Mouse (Mus musculus): Measurements from ENCODE around the gene Pank2. TPM values are rescaled to one million over a fixed set of nuclear protein-coding genes. Genes with fewer than 3 reads are reported as not detected.
"Not testable (repeated sequence)": the region's sequence is repeated elsewhere in the genome, so short reads cannot be mapped to it uniquely, and the experiment has no call there.

Pank2 gene
- polyA plus RNA-seq, 1 experiment, result 27.4 TPM

DNA sequence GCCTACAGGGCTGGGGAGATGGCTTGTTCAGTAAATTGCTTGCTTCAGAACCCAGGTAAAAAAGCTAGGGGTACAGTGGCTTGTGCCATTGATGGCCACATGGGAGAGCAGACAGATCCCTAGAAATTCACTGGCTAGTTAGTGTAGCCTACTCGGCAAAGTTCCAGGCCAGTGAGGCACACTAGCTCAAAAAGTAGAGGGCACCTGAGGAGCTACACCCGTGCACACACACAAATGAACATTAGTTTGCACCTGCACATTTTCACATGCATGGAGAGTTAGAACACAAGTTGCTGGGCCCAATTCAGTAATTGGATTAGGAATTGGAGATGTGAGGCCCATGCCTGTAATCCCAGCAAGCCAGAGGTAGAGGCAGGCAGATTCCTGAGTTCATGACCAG, 2.8 kb downstream of the Pank2 start:
- peak; percentile 3 for DNase-seq
- H3K27me3 ChIP-seq (ENCODE audit: control insufficient read depth, insufficient read depth, low read length), result no peaks in the 10 kb centered on the region
- H3K4me1 ChIP-seq (replicated peaks; ENCODE audit: control insufficient read depth, insufficient read depth, low read length), result peaks cover 14% of the 10 kb centered on the region
- H3K4me3 ChIP-seq (ENCODE audit: control insufficient read depth, insufficient read depth, low read length), result no peak overlapping the region
- no peaks in the 10 kb centered on the region for H3K36me3 ChIP-seq (ENCODE audit: control insufficient read depth, insufficient read depth, low read length)
- 77% methylated on average over 2 of the region's 2 CpGs for WGBS
- TF ChIP-seq POLR2A (IDR thresholded peaks at IDR 0.05; ENCODE audit: control insufficient read depth, extremely low read depth, insufficient read depth, low read length, poor library complexity), result no peak
- no peak for TF ChIP-seq CTCF (IDR thresholded peaks at IDR 0.05; ENCODE audit: borderline replicate concordance, control insufficient read depth, extremely low read depth, insufficient read depth, low read length, poor library complexity)
- peak overlapping the region; percentile 83 for H3K27ac ChIP-seq (ENCODE audit: control insufficient read depth, insufficient read depth, low read length)

- Histone ChIP-seq H3K4me1 (replicated peaks; ENCODE audit: control insufficient read depth, insufficient read depth, low read length) (no peaks in the 10 kb centered on the region), H3K27me3 (ENCODE audit: control insufficient read depth, insufficient read depth, low read length) (no peaks in the 10 kb centered on the region), H3K4me3 (ENCODE audit: control insufficient read depth, insufficient read depth, low read length) (no peak overlapping the region), H3K27ac (ENCODE audit: control insufficient read depth, insufficient read depth, low read length) (no peak overlapping the region), H3K36me3 (ENCODE audit: control insufficient read depth, insufficient read depth, low read length) (peaks cover 59% of the 10 kb centered on the region)
- whole genome bisulfite sequencing, result 97% methylated on average over 3 of the region's 3 CpGs
- no peak for DNase-seq
- TF ChIP-seq CTCF (IDR thresholded peaks at IDR 0.05; ENCODE audit: borderline replicate concordance, control insufficient read depth, extremely low read depth, insufficient read depth, low read length, poor library complexity), result no peak
Observed at GRCm38 (mm10) chr2:131275493-131275892, 13.2 kb downstream of the Pank2 start.

GRCm38 (mm10) chr2:131276722-131277121, 14.4 kb downstream of the Pank2 start:
- no peak for DNase-seq
- TF ChIP-seq CTCF (IDR thresholded peaks at IDR 0.05; ENCODE audit: borderline replicate concordance, control insufficient read depth, extremely low read depth, insufficient read depth, low read length, poor library complexity) (no peak), POLR2A (IDR thresholded peaks at IDR 0.05; ENCODE audit: control insufficient read depth, extremely low read depth, insufficient read depth, low read length, poor library complexity) (no peak)
- no peak overlapping the region for H3K27ac ChIP-seq (ENCODE audit: control insufficient read depth, insufficient read depth, low read length)
- H3K36me3 ChIP-seq (ENCODE audit: control insufficient read depth, insufficient read depth, low read length), result peaks cover 68% of the 10 kb centered on the region
- WGBS, result 96% methylated on average over 5 of the region's 5 CpGs
- no peaks in the 10 kb centered on the region for H3K27me3 ChIP-seq (ENCODE audit: control insufficient read depth, insufficient read depth, low read length)
- no peak overlapping the region for H3K4me3 ChIP-seq (ENCODE audit: control insufficient read depth, insufficient read depth, low read length)
- no peaks in the 10 kb centered on the region for H3K4me1 ChIP-seq (replicated peaks; ENCODE audit: control insufficient read depth, insufficient read depth, low read length)

GRCm38 (mm10) chr2:131281596-131281995, 19.3 kb downstream of the Pank2 start:
- H3K27me3 ChIP-seq (ENCODE audit: control insufficient read depth, insufficient read depth, low read length), result no peaks in the 10 kb centered on the region
- no peak overlapping the region for H3K27ac ChIP-seq (ENCODE audit: control insufficient read depth, insufficient read depth, low read length)
- no peak for TF ChIP-seq CTCF (IDR thresholded peaks at IDR 0.05; ENCODE audit: borderline replicate concordance, control insufficient read depth, extremely low read depth, insufficient read depth, low read length, poor library complexity)
- no peak for TF ChIP-seq POLR2A (IDR thresholded peaks at IDR 0.05; ENCODE audit: control insufficient read depth, extremely low read depth, insufficient read depth, low read length, poor library complexity)
- H3K4me1 ChIP-seq (replicated peaks; ENCODE audit: control insufficient read depth, insufficient read depth, low read length), result no peaks in the 10 kb centered on the region
- H3K4me3 ChIP-seq (ENCODE audit: control insufficient read depth, insufficient read depth, low read length), result no peak overlapping the region
- H3K36me3 ChIP-seq (ENCODE audit: control insufficient read depth, insufficient read depth, low read length), result peaks cover 60% of the 10 kb centered on the region
- no peak for DNase-seq
- WGBS, result 95% methylated on average over 1 of the region's 1 CpGs

GRCm38 (mm10) chr2:131286276-131286675, 24.0 kb downstream of the Pank2 start:
- peaks cover 47% of the 10 kb centered on the region for H3K36me3 ChIP-seq (ENCODE audit: control insufficient read depth, insufficient read depth, low read length)
- no peak for DNase-seq
- H3K4me3 ChIP-seq (ENCODE audit: control insufficient read depth, insufficient read depth, low read length), result no peak overlapping the region
- H3K4me1 ChIP-seq (replicated peaks; ENCODE audit: control insufficient read depth, insufficient read depth, low read length), result no peaks in the 10 kb centered on the region
- no peak for TF ChIP-seq POLR2A (IDR thresholded peaks at IDR 0.05; ENCODE audit: control insufficient read depth, extremely low read depth, insufficient read depth, low read length, poor library complexity)
- WGBS, result 100% methylated on average over 1 of the region's 1 CpGs
- no peak overlapping the region for H3K27ac ChIP-seq (ENCODE audit: control insufficient read depth, insufficient read depth, low read length)
- H3K27me3 ChIP-seq (ENCODE audit: control insufficient read depth, insufficient read depth, low read length), result no peaks in the 10 kb centered on the region

- H3K36me3 ChIP-seq (ENCODE audit: control insufficient read depth, insufficient read depth, low read length), result peaks cover 58% of the 10 kb centered on the region
- DNase-seq, result no peak
- TF ChIP-seq CTCF (IDR thresholded peaks at IDR 0.05; ENCODE audit: borderline replicate concordance, control insufficient read depth, extremely low read depth, insufficient read depth, low read length, poor library complexity), result no peak
- TF ChIP-seq POLR2A (IDR thresholded peaks at IDR 0.05; ENCODE audit: control insufficient read depth, extremely low read depth, insufficient read depth, low read length, poor library complexity), result no peak
Observed at GRCm38 (mm10) chr2:131290669-131291068, 28.4 kb downstream of the Pank2 start.

DNA sequence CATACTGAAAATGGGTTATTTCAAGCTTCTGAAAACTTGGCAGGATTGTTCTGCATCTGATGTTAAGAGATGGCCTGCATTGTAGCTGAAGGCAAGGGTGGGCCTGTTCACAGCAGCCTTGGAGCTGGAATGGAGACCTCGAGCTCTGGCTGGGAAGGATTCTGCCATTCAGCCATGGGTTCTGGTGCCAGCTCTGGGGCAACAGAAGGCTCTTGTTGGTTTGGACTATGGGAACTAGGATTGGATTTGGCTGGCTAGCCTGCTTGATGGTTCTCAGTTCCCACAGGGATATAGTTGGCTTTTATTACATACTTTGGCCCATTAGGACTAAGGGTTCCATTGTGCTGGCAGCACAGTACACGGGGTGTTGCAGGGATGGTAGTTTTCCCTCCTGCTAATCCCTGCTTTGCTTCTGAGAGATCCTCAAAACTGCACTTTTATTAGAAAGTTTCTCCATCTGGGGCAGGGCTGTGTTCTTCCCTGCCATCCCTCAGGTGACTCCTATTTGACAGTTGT, 34.5 kb downstream of the Pank2 start:
- Histone ChIP-seq H3K27me3 (ENCODE audit: control insufficient read depth, insufficient read depth, low read length) (no peaks in the 10 kb centered on the region), H3K36me3 (ENCODE audit: control insufficient read depth, insufficient read depth, low read length) (peaks cover 51% of the 10 kb centered on the region), H3K27ac (ENCODE audit: control insufficient read depth, insufficient read depth, low read length) (no peak overlapping the region), H3K4me1 (replicated peaks; ENCODE audit: control insufficient read depth, insufficient read depth, low read length) (no peaks in the 10 kb centered on the region), H3K4me3 (ENCODE audit: control insufficient read depth, insufficient read depth, low read length) (no peak overlapping the region)
- WGBS, result 98% methylated on average over 2 of the region's 2 CpGs
- TF ChIP-seq POLR2A (IDR thresholded peaks at IDR 0.05; ENCODE audit: control insufficient read depth, extremely low read depth, insufficient read depth, low read length, poor library complexity) (no peak), CTCF (IDR thresholded peaks at IDR 0.05; ENCODE audit: borderline replicate concordance, control insufficient read depth, extremely low read depth, insufficient read depth, low read length, poor library complexity) (no peak)
- DNase-seq, result no peak

More at GRCm38 (mm10) chr2:131290669-131291068, 28.4 kb downstream of the Pank2 start:
- no peaks in the 10 kb centered on the region for H3K27me3 ChIP-seq (ENCODE audit: control insufficient read depth, insufficient read depth, low read length)
- H3K4me3 ChIP-seq (ENCODE audit: control insufficient read depth, insufficient read depth, low read length), result no peak overlapping the region
- H3K4me1 ChIP-seq (replicated peaks; ENCODE audit: control insufficient read depth, insufficient read depth, low read length), result no peaks in the 10 kb centered on the region
- H3K27ac ChIP-seq (ENCODE audit: control insufficient read depth, insufficient read depth, low read length), result no peak overlapping the region

DNA sequence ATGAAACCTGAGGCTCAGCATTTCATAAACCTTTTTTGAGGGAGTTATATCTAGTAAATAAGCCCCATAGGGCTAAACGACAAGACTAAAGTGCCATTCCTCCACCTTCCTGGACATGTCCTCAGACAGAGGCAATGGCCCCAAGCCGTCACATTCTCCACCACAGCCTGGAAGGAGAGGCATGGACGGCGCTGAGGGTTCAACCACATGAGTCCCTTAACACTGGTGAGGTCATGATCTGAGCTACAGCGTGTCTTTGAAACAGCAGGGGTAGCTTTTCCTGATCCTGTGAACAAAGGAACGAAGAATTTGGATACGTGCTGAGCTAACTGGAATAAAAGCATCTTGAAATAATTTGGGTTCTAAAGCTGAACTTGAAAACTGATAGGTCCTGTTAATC, 36.4 kb downstream of the Pank2 start:
- H3K27ac ChIP-seq (ENCODE audit: control insufficient read depth, insufficient read depth, low read length); H3K27me3 ChIP-seq (ENCODE audit: control insufficient read depth, insufficient read depth, low read length); H3K4me3 ChIP-seq (ENCODE audit: control insufficient read depth, insufficient read depth, low read length); DNase-seq: not testable (repeated sequence)
- peaks cover 35% of the 10 kb centered on the region for H3K36me3 ChIP-seq (ENCODE audit: control insufficient read depth, insufficient read depth, low read length)
- H3K4me1 ChIP-seq (replicated peaks; ENCODE audit: control insufficient read depth, insufficient read depth, low read length), result peaks cover 11% of the 10 kb centered on the region
- WGBS, result 98% methylated on average over 7 of the region's 7 CpGs

All from thymus, adult 2 months (tissue).